Mouse (Mus musculus): Measurements from ENCODE around the gene Dnajb8.

GRCm38 (mm10) chr6:88194978-88195325, 27.1 kb upstream of the Dnajb8 start:
- no peak for TF ChIP-seq POLR2A (IDR thresholded peaks at IDR 0.05; ENCODE audit: low read depth, low read length)
- TF ChIP-seq CTCF (IDR thresholded peaks at IDR 0.05; ENCODE audit: borderline replicate concordance, insufficient read depth, low read length), result no peak
